Mouse (Mus musculus) stomach, embryonic 14.5 days (tissue): ENCODE measurements around the gene Gch1. TPM values are rescaled to one million over a fixed set of nuclear protein-coding genes. Genes with fewer than 3 reads are reported as not detected.

Source experiments
- ATAC-seq: fragments of 200-750 bp; cut with Nextera tagmentation; 2 replicates; pipeline ENCODE4 v1.8.0; 2017; ENCODE audit warnings: low read depth, moderate TSS enrichment; ENCODE audit not compliant: insufficient number of reproducible peaks, insufficient read depth, low FRiP score
- H3K27ac ChIP-seq: fragments of 300-500 bp; sonication (generic); 2 replicates; pipeline ENCODE4 v1.5.1; 2014; ENCODE audit warnings: mild to moderate bottlenecking, low read length, moderate library complexity, mixed read lengths
- H3K27me3 ChIP-seq: fragments of 300-500 bp; sonication (generic); 2 replicates; pipeline ENCODE4 v1.6.1; 2014; ENCODE audit warnings: low read length, control low read depth, mixed read lengths; ENCODE audit not compliant: control insufficient read depth, insufficient read depth
- H3K36me3 ChIP-seq: fragments of 300-500 bp; sonication (generic); 2 replicates; pipeline ENCODE4 v1.6.1; 2014; ENCODE audit warnings: mild to moderate bottlenecking, control low read depth, low read length, moderate library complexity, mixed read lengths; ENCODE audit not compliant: control insufficient read depth, insufficient read depth
- H3K4me1 ChIP-seq: fragments of 300-500 bp; sonication (generic); 2 replicates; pipeline ENCODE4 v1.6.1; 2014; ENCODE audit warnings: low read length, control low read depth, mixed read lengths; ENCODE audit not compliant: control insufficient read depth, insufficient read depth
- H3K4me2 ChIP-seq: fragments of 300-500 bp; sonication (generic); replicated peaks from 2 replicates; pipeline ENCODE4 v1.6.1; 2014; ENCODE audit warnings: low read depth, low read length, control low read depth
- H3K4me3 ChIP-seq: fragments of 300-500 bp; sonication (generic); 2 replicates; pipeline ENCODE4 v1.5.1; 2014; ENCODE audit warnings: low read depth, low read length, control low read depth
- H3K9ac ChIP-seq: fragments of 300-500 bp; sonication (generic); replicated peaks from 2 replicates; pipeline ENCODE4 v1.6.1; 2014; ENCODE audit warnings: low read depth, mild to moderate bottlenecking, control low read depth, low read length, moderate library complexity, mixed read lengths
- H3K9me3 ChIP-seq: fragments of 300-500 bp; sonication (generic); 2 replicates; pipeline ENCODE4 v1.6.1; 2016; ENCODE audit warnings: low read depth, low read length, control low read depth; ENCODE audit not compliant: control insufficient read depth
- WGBS: fragments of 180-500 bp; shearing (Covaris S2); extraction: QIAGEN DNeasy Blood & Tissue Kit; methylation state at CpG from one replicate; pipeline ENCODE4 v1.1.7; 2014; 5-methylcytosine and 5-hydroxymethylcytosine counted together
- polyA plus RNA-seq: library from polyadenylated mRNA; unstranded; fragments of >200 nt; fragmentation: Nextera tagmentation; extraction: Ambion mirVana; gene quantifications from 2 replicates; pipeline ENCODE4 v1.2.1, GENCODE M21; 2014

The Gch1 gene
- polyA plus RNA-seq, 1 experiment from 2014 or later: 4.5 TPM

- WGBS: 83% methylated on average over 4 of the region's 4 CpGs
- ATAC-seq: no peak
- H3K27ac ChIP-seq: no peak overlapping the region
Observed at GRCm38 (mm10) chr14:47213305-47213704, 24.1 kb upstream of the Gch1 start.

GRCm38 (mm10) chr14:47209669-47210164 is 20.5 kb upstream of the Gch1 start:
- H3K4me3 ChIP-seq: no peak overlapping the region
- ATAC-seq: no peak
- no peaks in the 10 kb centered on the region for H3K27me3 ChIP-seq
- H3K36me3 ChIP-seq: no peaks in the 10 kb centered on the region
- H3K9ac ChIP-seq: no peak overlapping the region
- no peak overlapping the region for H3K27ac ChIP-seq
- H3K4me2 ChIP-seq: no peak overlapping the region
- no peaks in the 10 kb centered on the region for H3K9me3 ChIP-seq
- 82% methylated on average over 4 of the region's 4 CpGs for whole genome bisulfite sequencing
- no peaks in the 10 kb centered on the region for H3K4me1 ChIP-seq

More at GRCm38 (mm10) chr14:47213305-47213704, 24.1 kb upstream of the Gch1 start:
- Histone ChIP-seq H3K36me3 (no peaks in the 10 kb centered on the region), H3K4me3 (no peak overlapping the region), H3K9ac (no peak overlapping the region), H3K9me3 (no peaks in the 10 kb centered on the region), H3K27me3 (no peaks in the 10 kb centered on the region), H3K4me1 (no peaks in the 10 kb centered on the region), H3K4me2 (no peak overlapping the region)

GRCm38 (mm10) chr14:47208564-47209493 is 19.6 kb upstream of the Gch1 start:
- H3K4me1 ChIP-seq: no peaks in the 10 kb centered on the region
- no peak overlapping the region for H3K27ac ChIP-seq
- no peak overlapping the region for H3K4me2 ChIP-seq

GRCm38 (mm10) chr14:47206601-47207000 is 17.4 kb upstream of the Gch1 start:
- H3K9ac ChIP-seq: no peak overlapping the region
- no peaks in the 10 kb centered on the region for H3K9me3 ChIP-seq
- ATAC-seq: no peak
- no peak overlapping the region for H3K27ac ChIP-seq
- H3K4me3 ChIP-seq: no peak overlapping the region
- H3K4me2 ChIP-seq: no peak overlapping the region
- no peaks in the 10 kb centered on the region for H3K36me3 ChIP-seq
- no peaks in the 10 kb centered on the region for H3K27me3 ChIP-seq
- WGBS: 93% methylated on average over 3 of the region's 3 CpGs
- no peaks in the 10 kb centered on the region for H3K4me1 ChIP-seq

More at GRCm38 (mm10) chr14:47208564-47209493, 19.6 kb upstream of the Gch1 start:
- Histone ChIP-seq H3K4me3 (no peak overlapping the region), H3K9ac (no peak overlapping the region), H3K9me3 (no peaks in the 10 kb centered on the region), H3K36me3 (no peaks in the 10 kb centered on the region), H3K27me3 (no peaks in the 10 kb centered on the region)
- 0 out of 2 replicates have a peak, but pooled peaks have one; percentile 53 for ATAC-seq
- 86% methylated on average over 12 of the region's 12 CpGs for WGBS

- Histone ChIP-seq H3K27ac (no peak overlapping the region), H3K27me3 (no peaks in the 10 kb centered on the region), H3K4me3 (no peak overlapping the region), H3K9ac (no peak overlapping the region), H3K4me2 (no peak overlapping the region), H3K4me1 (no peaks in the 10 kb centered on the region), H3K36me3 (no peaks in the 10 kb centered on the region), H3K9me3 (no peaks in the 10 kb centered on the region)
- no peak for ATAC-seq
- 93% methylated on average over 5 of the region's 5 CpGs for WGBS
Observed at GRCm38 (mm10) chr14:47205270-47205972, 16.2 kb upstream of the Gch1 start.

- H3K4me1 ChIP-seq: no peaks in the 10 kb centered on the region
- no peaks in the 10 kb centered on the region for H3K9me3 ChIP-seq
- H3K27ac ChIP-seq: no peak overlapping the region
- H3K4me2 ChIP-seq: no peak overlapping the region
- 90% methylated on average over 3 of the region's 3 CpGs for WGBS
- ATAC-seq: no peak
- no peak overlapping the region for H3K4me3 ChIP-seq
- H3K27me3 ChIP-seq: no peaks in the 10 kb centered on the region
- H3K9ac ChIP-seq: no peak overlapping the region
- no peaks in the 10 kb centered on the region for H3K36me3 ChIP-seq
Observed at GRCm38 (mm10) chr14:47197340-47197739, 8.1 kb upstream of the Gch1 start.

- H3K9me3 ChIP-seq: no peaks in the 10 kb centered on the region
- H3K27ac ChIP-seq: no peak overlapping the region
- no peak for ATAC-seq
- H3K4me1 ChIP-seq: no peaks in the 10 kb centered on the region
- H3K9ac ChIP-seq: no peak overlapping the region
- H3K27me3 ChIP-seq: no peaks in the 10 kb centered on the region
- H3K4me3 ChIP-seq: no peak overlapping the region
- no peak overlapping the region for H3K4me2 ChIP-seq
- 71% methylated on average over 8 of the region's 8 CpGs for WGBS
- no peaks in the 10 kb centered on the region for H3K36me3 ChIP-seq
Observed at GRCm38 (mm10) chr14:47196711-47197110, 7.5 kb upstream of the Gch1 start.

GRCm38 (mm10) chr14:47194096-47194495 is 4.9 kb upstream of the Gch1 start:
- no peaks in the 10 kb centered on the region for H3K36me3 ChIP-seq
- no peak for ATAC-seq
- H3K4me1 ChIP-seq: no peaks in the 10 kb centered on the region
- no peak overlapping the region for H3K27ac ChIP-seq
- no peak overlapping the region for H3K9ac ChIP-seq
- no peaks in the 10 kb centered on the region for H3K27me3 ChIP-seq
- no peak overlapping the region for H3K4me2 ChIP-seq
- no peaks in the 10 kb centered on the region for H3K9me3 ChIP-seq
- H3K4me3 ChIP-seq: no peak overlapping the region
- WGBS: 33% methylated on average over 4 of the region's 4 CpGs
